Mouse (Mus musculus) forebrain, embryonic 11.5 days (tissue): ENCODE data around the gene Acox1. TPM values are rescaled to one million over a fixed set of nuclear protein-coding genes. Genes with fewer than 3 reads are reported as not detected.

Experiments
- ATAC-seq: fragments of 200-750 bp; cut with Nextera tagmentation; replicated peaks from 2 replicates; pipeline ENCODE4 v1.8.0; 2017; ENCODE audit warnings: moderate TSS enrichment; ENCODE audit not compliant: low FRiP score
- DNase-seq: peaks from one replicate; pipeline ENCODE4 v3.0.0-alpha.2; 2017; ENCODE audit warnings: low spot score
- H3K27ac ChIP-seq: fragments of 300-500 bp; sonication (generic); 2 replicates; pipeline ENCODE4 v1.5.1; 2014; ENCODE audit warnings: low read depth, low read length
- H3K27me3 ChIP-seq: fragments of 300-500 bp; sonication (generic); 2 replicates; pipeline ENCODE4 v1.6.1; 2014; ENCODE audit warnings: mild to moderate bottlenecking, low read length, mixed read lengths; ENCODE audit not compliant: control insufficient read depth, insufficient read depth
- H3K36me3 ChIP-seq: fragments of 300-500 bp; sonication (generic); 2 replicates; pipeline ENCODE4 v1.6.1; 2014; ENCODE audit warnings: mild to moderate bottlenecking, low read length, moderate library complexity, mixed read lengths; ENCODE audit not compliant: control insufficient read depth, insufficient read depth
- H3K4me1 ChIP-seq: fragments of 300-500 bp; sonication (generic); replicated peaks from 2 replicates; pipeline ENCODE4 v1.6.1; 2014; ENCODE audit warnings: low read length, mixed read lengths; ENCODE audit not compliant: control insufficient read depth, insufficient read depth
- H3K4me2 ChIP-seq: fragments of 300-500 bp; sonication (generic); 2 replicates; pipeline ENCODE4 v1.6.1; 2014; ENCODE audit warnings: low read depth, mild to moderate bottlenecking, low read length, moderate library complexity, mixed read lengths; ENCODE audit not compliant: severe bottlenecking
- H3K4me3 ChIP-seq: fragments of 300-500 bp; sonication (generic); 2 replicates; pipeline ENCODE4 v1.5.1; 2014; ENCODE audit warnings: low read depth, low read length
- H3K9ac ChIP-seq: fragments of 300-500 bp; sonication (generic); 2 replicates; pipeline ENCODE4 v1.6.1; 2014; ENCODE audit warnings: low read length
- H3K9me3 ChIP-seq: fragments of 300-500 bp; sonication (generic); 2 replicates; pipeline ENCODE4 v1.6.1; 2016; ENCODE audit warnings: low read length, mixed read lengths; ENCODE audit not compliant: control insufficient read depth
- WGBS: fragments of 180-500 bp; shearing (Covaris S2); extraction: QIAGEN DNeasy Blood & Tissue Kit; methylation state at CpG from one replicate; pipeline ENCODE4 v1.1.7; 2014; 5-methylcytosine and 5-hydroxymethylcytosine counted together
- polyA plus RNA-seq: library from polyadenylated mRNA; unstranded; fragments of >200 nt; fragmentation: Nextera tagmentation; extraction: Ambion mirVana; gene quantifications from 2 replicates; pipeline ENCODE4 v1.2.1, GENCODE M21; 2014

The Acox1 gene
- polyA plus RNA-seq, 1 experiment from 2014 or later = 28.0 TPM

DNA sequence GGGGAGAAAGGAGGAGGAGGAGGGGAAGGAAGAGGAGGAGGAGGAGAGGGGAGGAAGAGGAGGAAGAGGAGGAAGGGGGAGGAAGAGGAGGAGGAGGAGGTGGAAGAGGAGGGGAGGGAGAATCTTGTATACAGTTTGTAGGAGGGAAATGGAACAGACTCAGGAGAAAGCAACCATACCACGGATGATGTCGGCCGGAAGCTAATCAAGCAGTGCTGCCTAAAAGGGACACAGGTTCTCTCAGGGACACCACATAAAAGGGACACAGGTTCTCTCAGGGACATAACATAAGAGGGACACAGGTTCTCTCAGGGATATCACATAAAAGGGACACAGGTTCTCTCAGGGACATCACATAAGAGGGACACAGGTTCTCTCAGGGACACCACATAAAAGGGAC is 29.6 kb downstream of the Acox1 start:
- no peak for ATAC-seq
- no peaks in the 10 kb centered on the region for H3K27me3 ChIP-seq
- no peak overlapping the region for H3K4me2 ChIP-seq
- no peaks in the 10 kb centered on the region; the same call in 1 of the 2 replicates for H3K36me3 ChIP-seq
- no peak overlapping the region for H3K4me3 ChIP-seq
- no peaks in the 10 kb centered on the region for H3K9me3 ChIP-seq
- DNase-seq = no peak
- H3K9ac ChIP-seq = no peak overlapping the region
- 86% methylated on average over 3 of the region's 3 CpGs for WGBS
- H3K4me1 ChIP-seq = peaks cover 7% of the 10 kb centered on the region; the same call in 1 of the 2 replicates
- H3K27ac ChIP-seq = no peak overlapping the region

- DNase-seq = peak; percentile 97
- H3K9me3 ChIP-seq = no peaks in the 10 kb centered on the region
- peak; percentile 97 for ATAC-seq
- H3K4me1 ChIP-seq = peaks cover 10% of the 10 kb centered on the region; the same call in 1 of the 2 replicates
- 1% methylated on average over 40 of the region's 40 CpGs for WGBS
- H3K27me3 ChIP-seq = no peaks in the 10 kb centered on the region
- H3K9ac ChIP-seq = peak within 1 kb of the TSS; percentile 84
- peak within 1 kb of the TSS; percentile 82 for H3K27ac ChIP-seq
- H3K4me3 ChIP-seq = peak within 1 kb of the TSS; percentile 67
- H3K36me3 ChIP-seq = no peaks in the 10 kb centered on the region; the same call in 1 of the 2 replicates
- H3K4me2 ChIP-seq = peak within 1 kb of the TSS; percentile 80
These were observed 30.9 kb downstream of the Acox1 start, which contains the start of gene Fbf1 for GRCm38 (mm10) chr11:116167884-116168439. Gene Fbf1, minus strand, starts transcription at chr11:116168166.

DNA sequence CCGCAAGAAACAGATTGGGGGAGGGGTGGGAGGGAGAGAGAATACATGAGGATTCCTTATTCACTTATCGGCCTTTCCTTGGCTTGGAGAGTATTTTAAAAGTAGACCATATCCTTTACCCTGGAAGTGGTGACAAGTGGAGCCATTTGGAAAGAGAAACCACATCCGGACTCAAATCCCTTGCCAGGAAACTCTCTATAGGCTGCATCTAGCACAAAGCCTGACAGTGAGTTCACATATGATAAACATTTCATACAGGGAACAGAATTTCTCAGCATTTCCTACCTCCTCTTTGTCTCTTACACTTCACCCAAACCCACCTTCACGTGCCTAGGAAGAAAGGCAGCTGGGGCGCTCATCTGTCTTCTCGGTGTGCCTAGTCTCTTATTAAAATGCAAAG is 31.6 kb downstream of the Acox1 start:
- 19% methylated on average over 6 of the region's 6 CpGs for WGBS
- peak overlapping the region; percentile 82; the same call in 1 of the 2 replicates for H3K27ac ChIP-seq
- H3K4me1 ChIP-seq = peaks cover 10% of the 10 kb centered on the region; the same call in 1 of the 2 replicates
- no peaks in the 10 kb centered on the region for H3K27me3 ChIP-seq
- H3K4me2 ChIP-seq = peak overlapping the region; percentile 80
- ATAC-seq (no peak), DNase-seq (no peak)
- H3K36me3 ChIP-seq = no peaks in the 10 kb centered on the region; the same call in 1 of the 2 replicates
- H3K9ac ChIP-seq = peak overlapping the region; percentile 84
- H3K4me3 ChIP-seq = peak overlapping the region; percentile 67
- no peaks in the 10 kb centered on the region for H3K9me3 ChIP-seq

- Histone ChIP-seq H3K4me1 (peaks cover 10% of the 10 kb centered on the region; the same call in 1 of the 2 replicates), H3K9ac (no peak overlapping the region), H3K36me3 (peaks cover 3% of the 10 kb centered on the region; the same call in 1 of the 2 replicates), H3K9me3 (no peaks in the 10 kb centered on the region), H3K27ac (no peak overlapping the region), H3K4me2 (no peak overlapping the region), H3K4me3 (no peak overlapping the region), H3K27me3 (no peaks in the 10 kb centered on the region)
- 29% methylated on average over 9 of the region's 9 CpGs for WGBS
- DNase-seq = no peak
- ATAC-seq = no peak; the same call in 1 of the 2 replicates
These were observed 35.8 kb downstream of the Acox1 start for GRCm38 (mm10) chr11:116163002-116163401.

GRCm38 (mm10) chr11:116162146-116162545 is 36.7 kb downstream of the Acox1 start:
- WGBS = 77% methylated on average over 10 of the region's 10 CpGs
- no peak overlapping the region for H3K27ac ChIP-seq

DNA sequence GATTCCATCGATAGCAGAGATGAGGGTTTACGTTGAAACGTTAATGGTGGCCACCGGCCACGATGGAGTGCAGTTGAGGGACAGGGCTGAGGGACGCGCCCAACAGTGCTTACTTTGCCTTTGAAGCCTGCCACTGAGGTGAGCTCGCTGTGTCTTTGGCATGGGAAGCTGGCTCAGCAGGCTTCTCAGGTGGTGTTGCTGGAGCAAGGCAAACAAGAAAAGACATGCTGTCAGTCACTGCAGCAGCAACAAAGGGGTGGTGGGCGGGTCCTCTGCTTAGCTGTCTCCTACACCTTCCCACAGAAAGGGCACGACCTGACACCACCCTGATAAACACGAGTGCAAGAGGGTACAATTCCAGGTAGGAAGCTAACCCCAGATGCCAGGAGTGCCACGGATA is 37.5 kb downstream of the Acox1 start:
- H3K9me3 ChIP-seq = no peaks in the 10 kb centered on the region
- peaks cover 3% of the 10 kb centered on the region for H3K36me3 ChIP-seq
- H3K4me2 ChIP-seq = no peak overlapping the region
- 72% methylated on average over 12 of the region's 12 CpGs for WGBS
- no peak overlapping the region for H3K27ac ChIP-seq
- no peak overlapping the region for H3K9ac ChIP-seq
- peaks cover 3% of the 10 kb centered on the region; the same call in 1 of the 2 replicates for H3K4me1 ChIP-seq
- no peak overlapping the region for H3K4me3 ChIP-seq
- ATAC-seq = no peak
- H3K27me3 ChIP-seq = no peaks in the 10 kb centered on the region
- DNase-seq = no peak

More at GRCm38 (mm10) chr11:116162146-116162545, 36.7 kb downstream of the Acox1 start:
- no peaks in the 10 kb centered on the region for H3K9me3 ChIP-seq
- DNase-seq (no peak), ATAC-seq (no peak)
- no peak overlapping the region for H3K9ac ChIP-seq
- no peaks in the 10 kb centered on the region for H3K27me3 ChIP-seq
- H3K4me3 ChIP-seq = no peak overlapping the region
- H3K4me2 ChIP-seq = no peak overlapping the region
- peaks cover 3% of the 10 kb centered on the region for H3K36me3 ChIP-seq
- peaks cover 10% of the 10 kb centered on the region; the same call in 1 of the 2 replicates for H3K4me1 ChIP-seq

- no peak overlapping the region for H3K4me3 ChIP-seq
- H3K27ac ChIP-seq = no peak overlapping the region
- ATAC-seq (no peak), DNase-seq (no peak)
- WGBS = 100% methylated on average over 2 of the region's 2 CpGs
- no peaks in the 10 kb centered on the region for H3K9me3 ChIP-seq
- no peaks in the 10 kb centered on the region for H3K4me1 ChIP-seq
- H3K4me2 ChIP-seq = no peak overlapping the region
- H3K9ac ChIP-seq = no peak overlapping the region
- H3K36me3 ChIP-seq = peaks cover 11% of the 10 kb centered on the region; the same call in 1 of the 2 replicates
- no peaks in the 10 kb centered on the region for H3K27me3 ChIP-seq
These were observed 47.9 kb downstream of the Acox1 start for GRCm38 (mm10) chr11:116150960-116151359.

DNA sequence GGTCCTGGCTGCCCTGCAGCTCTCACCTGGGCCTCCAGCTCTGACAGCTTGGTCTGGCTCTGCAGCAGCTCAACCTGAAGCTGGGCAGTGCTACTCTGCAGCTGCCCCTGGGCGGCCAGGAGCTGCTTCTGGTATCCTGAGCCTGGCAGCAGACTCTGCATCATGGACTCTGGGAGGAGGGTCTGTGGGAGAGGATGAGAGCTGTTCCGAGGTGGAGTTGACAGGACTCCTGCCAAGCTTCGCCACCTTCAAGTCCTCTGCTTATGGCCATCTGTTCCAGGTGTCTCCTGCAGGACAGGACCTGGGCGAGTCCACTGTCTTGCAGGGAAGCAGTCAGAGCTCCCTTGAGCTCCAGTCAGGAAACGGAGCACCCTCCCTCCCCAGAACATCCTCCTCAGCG is 49.5 kb downstream of the Acox1 start:
- Histone ChIP-seq H3K36me3 (peaks cover 15% of the 10 kb centered on the region; the same call in 1 of the 2 replicates), H3K9me3 (no peaks in the 10 kb centered on the region), H3K27me3 (no peaks in the 10 kb centered on the region), H3K4me3 (no peak overlapping the region), H3K9ac (no peak overlapping the region), H3K27ac (no peak overlapping the region), H3K4me2 (no peak overlapping the region), H3K4me1 (no peaks in the 10 kb centered on the region)
- ATAC-seq (no peak), DNase-seq (no peak)
- WGBS = 85% methylated on average over 6 of the region's 6 CpGs

DNA sequence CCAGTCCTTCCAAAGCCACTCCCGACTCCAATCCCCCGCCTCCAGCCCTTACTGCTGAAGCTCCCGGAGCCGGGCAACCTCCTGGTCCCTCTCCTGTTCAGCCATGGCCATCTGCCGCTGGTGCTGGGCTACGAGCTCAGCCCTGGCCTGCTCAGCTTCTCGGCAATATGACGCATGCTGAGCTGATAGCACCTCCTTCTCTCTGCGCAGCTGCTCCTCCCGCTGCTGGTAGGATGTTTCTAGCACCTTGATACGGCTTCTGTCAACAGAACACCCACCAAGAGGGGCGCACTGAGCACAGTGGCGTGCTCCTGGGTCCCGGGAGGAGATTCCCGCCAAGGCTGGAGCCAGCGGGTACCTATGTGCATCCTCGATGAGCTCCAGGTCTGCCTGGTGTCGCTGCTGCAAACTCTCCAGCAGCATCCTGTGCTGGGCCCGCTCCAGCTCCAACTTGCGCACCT is 50.1 kb downstream of the Acox1 start:
- no peaks in the 10 kb centered on the region for H3K27me3 ChIP-seq
- no peak overlapping the region for H3K4me2 ChIP-seq
- ATAC-seq (no peak), DNase-seq (no peak)
- no peaks in the 10 kb centered on the region for H3K4me1 ChIP-seq
- WGBS = 72% methylated on average over 20 of the region's 20 CpGs
- H3K27ac ChIP-seq = no peak overlapping the region
- H3K36me3 ChIP-seq = peaks cover 15% of the 10 kb centered on the region; the same call in 1 of the 2 replicates
- H3K9ac ChIP-seq = no peak overlapping the region
- no peak overlapping the region for H3K4me3 ChIP-seq
- no peaks in the 10 kb centered on the region for H3K9me3 ChIP-seq
